Mouse (Mus musculus) megakaryocyte-erythroid progenitor cell, adult 5-6 weeks (primary cell): Measurements from ENCODE around the gene Actr8. TPM values are rescaled to one million over a fixed set of nuclear protein-coding genes. Genes with fewer than 3 reads are reported as not detected.
A peak's percentile ranks its signal among the peaks of the same experiment; 100 is the strongest.

ENCODE experiments used
- ATAC-seq: replicated peaks from 2 replicates; pipeline ENCODE4 v1.8.0; 2016; ENCODE audit warnings: mild to moderate bottlenecking, inconsistent platforms; ENCODE audit not compliant: severe bottlenecking, poor library complexity, low FRiP score, low TSS enrichment
- total RNA-seq, 2 experiments: library from RNA; stranded (forward) in 1 of 2; stranded (reverse) in 1 of 2; fragments of 200-1000, 215-1000 nt in 1 of 2; fragments of >200 nt in 1 of 2; fragmentation: Nextera tagmentation in 1 of 2; gene quantifications; 2 replicates each; pipeline ENCODE4 v1.2.3; 2014 to 2017

Gene Actr8
- 29.2 and 29.7 TPM in 2 replicates for total RNA-seq (2014; fragmentation: Nextera tagmentation)
- total RNA-seq (2017) = 24.0 and 54.9 TPM in 2 replicates

GRCm38 (mm10) chr14:29978254-29979204, at the start of gene Actr8:
Actr8 (plus strand) TSS chr14:29978337.
- peak; percentile 94 for ATAC-seq

- ATAC-seq = no peak
Measured at GRCm38 (mm10) chr14:29928966-29929365, 49.2 kb upstream of the Actr8 start.

- ATAC-seq = no peak
Measured at GRCm38 (mm10) chr14:29935516-29935915, 42.6 kb upstream of the Actr8 start.

GRCm38 (mm10) chr14:29937466-29937865, 40.7 kb upstream of the Actr8 start:
- ATAC-seq = no peak

- 0 out of 2 replicates have a peak, but pooled peaks have one; percentile 10 for ATAC-seq
Measured at GRCm38 (mm10) chr14:29939600-29940312, 38.4 kb upstream of the Actr8 start.

- ATAC-seq = peak; percentile 59
Measured at GRCm38 (mm10) chr14:29940313-29940812, 37.8 kb upstream of the Actr8 start.

GRCm38 (mm10) chr14:29940877-29941276, 37.3 kb upstream of the Actr8 start:
- peak; percentile 71; the same call in 1 of the 2 replicates for ATAC-seq

GRCm38 (mm10) chr14:29946761-29947309, 31.3 kb upstream of the Actr8 start:
- ATAC-seq = no peak

GRCm38 (mm10) chr14:29950805-29951204, 27.3 kb upstream of the Actr8 start:
- no peak for ATAC-seq

GRCm38 (mm10) chr14:29957393-29957792, 20.7 kb upstream of the Actr8 start:
- no peak for ATAC-seq

- ATAC-seq = no peak
Measured at GRCm38 (mm10) chr14:29967611-29968010, 10.5 kb upstream of the Actr8 start.

- peak; percentile 100 for ATAC-seq
Measured at GRCm38 (mm10) chr14:29968075-29968821, 9.9 kb upstream of the Actr8 start, which contains the start of gene Selenok. Selenok (plus strand) TSS chr14:29968308.

GRCm38 (mm10) chr14:29971446-29971845, 6.7 kb upstream of the Actr8 start:
- ATAC-seq = no peak

GRCm38 (mm10) chr14:29971993-29972392, 6.1 kb upstream of the Actr8 start:
- no peak for ATAC-seq

GRCm38 (mm10) chr14:29976927-29977326, 1.2 kb upstream of the Actr8 start:
- no peak for ATAC-seq

GRCm38 (mm10) chr14:29980447-29981205, 2.5 kb downstream of the Actr8 start:
- peak; percentile 48; the same call in 1 of the 2 replicates for ATAC-seq

GRCm38 (mm10) chr14:29986096-29986495, 8.0 kb downstream of the Actr8 start:
- no peak for ATAC-seq

- no peak for ATAC-seq
Measured at GRCm38 (mm10) chr14:29987276-29987675, 9.1 kb downstream of the Actr8 start.
